Mouse (Mus musculus) spleen, adult 2 months (tissue): ENCODE measurements around the gene Ick.

Source experiments
- CTCF ChIP-seq: fragments of 200-500 bp; IDR thresholded peaks from 2 replicates; pipeline ENCODE4 v1.5.1; 2011; ENCODE audit warnings: mild to moderate bottlenecking, inconsistent platforms; ENCODE audit not compliant: insufficient read depth, insufficient read length, insufficient replicate concordance; ENCODE audit errors: extremely low read depth
- POLR2A ChIP-seq: fragments of 200-500 bp; IDR thresholded peaks from 2 replicates; pipeline ENCODE4 v1.6.1; 2011; ENCODE audit warnings: low read depth, low read length, inconsistent platforms

DNA sequence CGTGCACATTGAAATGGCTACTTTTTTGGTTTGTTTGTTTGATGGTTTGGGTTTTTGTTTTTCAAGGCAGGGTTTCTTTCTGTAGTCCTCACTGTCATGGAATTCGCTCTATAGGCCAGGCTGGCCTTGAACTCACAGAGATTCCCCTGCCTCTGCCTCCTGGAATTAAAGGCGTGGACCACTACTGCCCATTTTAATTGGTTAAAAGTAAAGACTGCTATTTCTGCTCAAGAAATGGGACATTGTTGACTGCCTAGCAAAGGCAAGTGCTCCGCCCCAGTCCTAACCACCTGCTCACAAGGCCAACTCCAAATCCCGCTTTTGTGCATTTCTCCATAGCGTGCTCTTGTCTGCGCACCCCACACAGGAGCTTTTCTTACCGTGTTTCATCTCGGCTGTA lies 88.8 kb downstream of the Ick start:
- TF ChIP-seq CTCF: no peak
- no peak for TF ChIP-seq POLR2A
